Mouse (Mus musculus) ES-E14 (cell line): Measurements from ENCODE around the gene Hbs1l.

Experiments used
- CHD2 ChIP-seq: IDR thresholded peaks from 2 replicates; pipeline ENCODE4 v1.6.1; 2014; ENCODE audit warnings: mild to moderate bottlenecking, low read depth, low read length, inconsistent platforms
- ZC3H11A ChIP-seq: IDR thresholded peaks from 2 replicates; pipeline ENCODE4 v1.6.1; 2012; ENCODE audit warnings: low read depth, mild to moderate bottlenecking, inconsistent platforms, low read length, borderline replicate concordance

DNA sequence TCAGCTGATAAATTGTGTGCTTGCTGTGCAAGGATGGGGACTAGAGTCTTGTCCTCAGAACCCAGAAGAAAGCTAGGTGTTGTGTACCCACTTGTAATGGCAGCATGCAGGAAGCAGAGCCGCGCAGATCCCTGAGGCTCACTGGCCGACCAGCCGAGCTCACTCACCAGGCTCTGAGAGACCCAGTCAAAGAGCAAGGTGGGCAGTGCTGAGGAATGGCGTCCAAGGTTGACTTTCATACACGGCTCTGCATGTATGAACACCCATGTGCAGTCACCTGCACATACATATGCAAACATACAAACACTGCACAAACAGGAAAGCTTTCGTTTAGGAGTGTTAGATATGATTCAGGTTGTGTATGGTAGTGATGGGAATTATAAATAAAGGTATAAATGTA lies 69.2 kb downstream of the Hbs1l start:
- TF ChIP-seq CHD2 (no peak), ZC3H11A (no peak)
